Mouse (Mus musculus) heart, embryonic 12.5 days (tissue): ENCODE results near the gene 6430628N08Rik. TPM values are rescaled to one million over a fixed set of nuclear protein-coding genes. Genes with fewer than 3 reads are reported as not detected.
A peak's percentile ranks its signal among the peaks of the same experiment; 100 is the strongest.

Experiments used
- ATAC-seq: fragments of 200-750 bp; cut with Nextera tagmentation; 2 replicates; pipeline ENCODE4 v1.8.0; 2017; ENCODE audit warnings: moderate TSS enrichment, moderate library complexity; ENCODE audit not compliant: insufficient number of reproducible peaks, low FRiP score
- H3K27ac ChIP-seq: fragments of 300-500 bp; sonication (generic); 2 replicates; pipeline ENCODE4 v1.5.1; 2016; ENCODE audit warnings: mild to moderate bottlenecking, moderate library complexity; ENCODE audit not compliant: poor library complexity, severe bottlenecking
- H3K27me3 ChIP-seq: fragments of 300-500 bp; sonication (generic); replicated peaks from 2 replicates; pipeline ENCODE4 v1.6.1; 2016; ENCODE audit warnings: mild to moderate bottlenecking, moderate library complexity
- H3K36me3 ChIP-seq: fragments of 300-500 bp; sonication (generic); 2 replicates; pipeline ENCODE4 v1.6.1; 2016; ENCODE audit warnings: mild to moderate bottlenecking, moderate library complexity
- H3K4me1 ChIP-seq: fragments of 300-500 bp; sonication (generic); replicated peaks from 2 replicates; pipeline ENCODE4 v1.6.1; 2016; ENCODE audit warnings: mild to moderate bottlenecking
- H3K4me2 ChIP-seq: fragments of 300-500 bp; sonication (generic); 2 replicates; pipeline ENCODE4 v1.6.1; 2016; ENCODE audit warnings: mild to moderate bottlenecking, moderate library complexity
- H3K4me3 ChIP-seq: fragments of 300-500 bp; sonication (generic); 2 replicates; pipeline ENCODE4 v1.5.1; 2016; ENCODE audit warnings: mild to moderate bottlenecking
- H3K9ac ChIP-seq: fragments of 300-500 bp; sonication (generic); 2 replicates; pipeline ENCODE4 v1.6.1; 2016; ENCODE audit warnings: mild to moderate bottlenecking, moderate library complexity
- H3K9me3 ChIP-seq: fragments of 300-500 bp; sonication (generic); replicated peaks from 2 replicates; pipeline ENCODE4 v1.6.1; 2016; ENCODE audit warnings: mild to moderate bottlenecking, moderate library complexity
- WGBS: fragments of 180-500 bp; shearing (Covaris S2); methylation state at CpG from one replicate; pipeline ENCODE4 v1.1.7; 2016; 5-methylcytosine and 5-hydroxymethylcytosine counted together
- polyA plus RNA-seq: library from polyadenylated mRNA; unstranded; fragments of >200 nt; fragmentation: Nextera tagmentation; extraction: Ambion mirVana; gene quantifications from 2 replicates; pipeline ENCODE4 v1.2.1, GENCODE M21; 2016

6430628N08Rik gene
- polyA plus RNA-seq, 1 experiment from 2014 or later = not detected

DNA sequence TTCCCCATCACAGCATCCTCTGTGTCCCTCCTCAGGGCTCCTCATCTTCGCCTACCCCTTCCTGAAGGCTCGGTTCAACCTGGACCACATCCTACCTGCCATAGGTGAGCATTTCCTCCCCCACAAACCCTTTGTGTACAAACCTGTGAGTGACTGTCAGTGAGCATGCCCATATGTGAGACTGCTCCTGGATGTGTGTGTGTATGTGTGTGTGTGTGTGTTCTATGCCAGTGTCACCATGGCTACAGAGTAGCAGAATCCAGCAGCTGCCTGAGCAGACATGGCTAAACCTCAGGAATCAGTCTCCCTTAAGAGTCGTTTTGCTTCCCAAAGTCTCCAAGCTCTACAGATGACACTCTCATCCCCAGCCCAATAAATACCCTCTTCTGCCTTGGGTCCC lies 4.6 kb upstream of the 6430628N08Rik start:
- Histone ChIP-seq H3K9me3 (no peaks in the 10 kb centered on the region), H3K36me3 (no peaks in the 10 kb centered on the region), H3K27ac (no peak overlapping the region), H3K4me2 (no peak overlapping the region), H3K27me3 (peaks cover 78% of the 10 kb centered on the region), H3K4me1 (peaks cover 9% of the 10 kb centered on the region; the same call in 1 of the 2 replicates), H3K4me3 (no peak overlapping the region), H3K9ac (no peak overlapping the region)
- 71% methylated on average over 3 of the region's 3 CpGs for WGBS
- ATAC-seq = no peak

DNA sequence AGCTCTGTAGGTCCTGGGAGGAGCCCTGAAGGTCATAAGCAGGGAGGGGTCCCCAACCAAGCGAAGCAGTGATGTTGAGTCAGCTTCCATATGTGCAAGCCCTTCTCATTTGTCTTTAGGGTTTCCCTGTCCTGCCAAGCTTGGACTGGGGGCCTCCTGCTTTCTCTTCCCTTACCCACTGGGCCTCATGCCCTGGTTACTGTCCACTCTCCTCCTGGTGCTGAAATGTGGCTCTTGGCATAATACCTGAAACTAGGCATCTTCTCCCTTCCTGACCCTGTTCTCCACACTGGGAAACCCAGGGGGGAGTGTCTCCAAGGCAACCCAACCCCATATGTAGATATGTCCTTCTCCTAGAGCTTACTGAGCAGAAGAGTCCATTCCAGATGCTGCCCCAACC lies 3.6 kb upstream of the 6430628N08Rik start:
- 50% methylated on average over 1 of the region's 1 CpGs for WGBS
- no peak overlapping the region for H3K27ac ChIP-seq
- peaks cover 10% of the 10 kb centered on the region; the same call in 1 of the 2 replicates for H3K4me1 ChIP-seq
- H3K9me3 ChIP-seq = no peaks in the 10 kb centered on the region
- H3K36me3 ChIP-seq = no peaks in the 10 kb centered on the region
- peaks cover 79% of the 10 kb centered on the region for H3K27me3 ChIP-seq
- ATAC-seq = no peak
- H3K4me2 ChIP-seq = no peak overlapping the region
- H3K9ac ChIP-seq = no peak overlapping the region
- no peak overlapping the region for H3K4me3 ChIP-seq

DNA sequence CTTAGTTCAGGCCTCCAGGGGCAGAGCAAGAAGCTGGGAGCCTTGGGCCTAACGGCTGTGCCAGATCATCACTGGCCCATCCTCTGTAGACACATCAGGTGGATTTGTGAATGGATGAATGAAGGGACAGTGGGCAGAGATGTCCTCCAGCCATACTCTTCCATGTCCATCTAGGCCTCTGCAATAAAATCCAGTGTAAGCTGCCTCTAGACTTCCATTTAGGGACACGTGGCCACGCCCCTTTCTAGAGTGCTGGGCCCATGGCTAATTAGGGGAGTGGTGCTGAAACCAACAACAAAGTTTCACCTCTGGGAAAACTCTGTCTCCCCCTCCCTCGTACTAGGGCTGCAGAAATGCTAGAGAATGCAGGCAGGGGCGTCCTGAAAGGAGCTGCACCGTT lies 399 bp upstream of the 6430628N08Rik start:
- peak overlapping the region; percentile 21 for H3K4me3 ChIP-seq
- H3K4me2 ChIP-seq = peak overlapping the region; percentile 63
- H3K4me1 ChIP-seq = peaks cover 10% of the 10 kb centered on the region; the same call in 1 of the 2 replicates
- no peak overlapping the region; the same call in 1 of the 2 replicates for H3K9ac ChIP-seq
- ATAC-seq = no peak
- WGBS = 11% methylated on average over 6 of the region's 6 CpGs
- peaks cover 82% of the 10 kb centered on the region for H3K27me3 ChIP-seq
- H3K9me3 ChIP-seq = no peaks in the 10 kb centered on the region
- H3K36me3 ChIP-seq = no peaks in the 10 kb centered on the region
- H3K27ac ChIP-seq = no peak overlapping the region

DNA sequence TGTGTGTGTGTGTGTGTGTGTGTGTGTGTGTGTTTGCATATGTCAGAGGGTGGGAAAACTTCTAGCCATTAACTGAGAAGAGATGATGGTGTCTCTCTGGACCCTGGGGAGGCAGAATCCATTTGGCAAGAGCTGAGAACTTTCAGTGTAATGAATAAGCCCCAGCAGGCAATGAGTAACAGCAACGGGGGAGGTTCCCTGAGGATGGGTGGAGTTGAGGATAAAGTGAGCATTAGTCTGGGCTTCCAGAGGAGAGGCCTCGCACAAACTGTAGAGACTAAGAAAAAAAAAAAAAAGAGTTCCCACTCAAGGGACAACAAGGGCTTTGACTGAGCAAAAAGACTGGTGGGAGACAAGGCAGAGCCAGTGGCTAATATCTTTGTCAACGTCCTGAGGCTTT lies 3.8 kb downstream of the 6430628N08Rik start:
- H3K9me3 ChIP-seq = no peaks in the 10 kb centered on the region
- H3K9ac ChIP-seq = no peak overlapping the region
- H3K36me3 ChIP-seq = no peaks in the 10 kb centered on the region
- peaks cover 18% of the 10 kb centered on the region for H3K4me1 ChIP-seq
- H3K27me3 ChIP-seq = peaks cover 89% of the 10 kb centered on the region
- ATAC-seq = no peak
- H3K4me3 ChIP-seq = no peak overlapping the region
- H3K4me2 ChIP-seq = no peak overlapping the region
- 26% methylated on average over 3 of the region's 3 CpGs for WGBS
- no peak overlapping the region for H3K27ac ChIP-seq

DNA sequence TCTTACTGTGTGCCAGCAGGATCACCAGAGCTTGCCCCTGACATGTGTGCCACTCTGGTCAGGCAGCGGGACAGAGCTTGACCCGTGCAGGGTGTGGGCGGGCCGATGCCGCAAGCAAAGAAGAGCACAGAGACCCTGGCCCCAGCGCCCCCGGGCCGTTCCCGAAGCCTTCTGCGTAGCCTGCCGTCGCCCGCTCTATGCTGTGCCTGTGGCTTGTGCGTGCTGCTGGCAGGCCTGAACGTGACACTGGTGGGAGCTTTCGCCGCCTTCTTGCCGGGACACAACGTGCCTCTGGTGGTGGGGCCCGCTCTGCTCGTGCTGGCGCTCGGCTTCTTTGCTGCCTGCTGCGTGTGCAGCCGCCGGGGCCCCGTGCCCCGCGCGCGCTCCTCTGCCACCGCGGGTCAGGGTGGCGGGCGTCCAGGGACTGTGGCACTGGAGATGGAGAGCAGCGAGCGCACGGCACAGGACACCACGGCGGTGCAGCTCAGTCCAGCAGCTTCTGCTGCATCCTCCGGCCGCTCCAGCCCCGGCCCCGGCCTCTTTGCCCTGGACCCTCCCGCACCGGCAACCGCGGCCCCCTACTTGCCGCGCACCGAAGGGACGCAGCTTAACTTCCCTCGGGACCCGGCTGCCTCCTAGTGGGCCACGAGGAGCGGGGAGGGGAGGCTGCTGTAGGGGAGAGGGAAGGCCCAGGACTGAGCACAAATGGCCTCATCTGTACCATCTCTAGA lies 7.6 kb downstream of the 6430628N08Rik start:
- Histone ChIP-seq H3K9me3 (no peaks in the 10 kb centered on the region), H3K9ac (peak overlapping the region; percentile 55), H3K36me3 (no peaks in the 10 kb centered on the region), H3K27ac (no peak overlapping the region), H3K27me3 (peaks cover 88% of the 10 kb centered on the region), H3K4me3 (peak overlapping the region; percentile 50), H3K4me1 (peaks cover 8% of the 10 kb centered on the region), H3K4me2 (peak overlapping the region; percentile 91)
- under 1% methylated on average over 56 of the region's 56 CpGs for WGBS
- peak; percentile 46; the same call in 1 of the 2 replicates for ATAC-seq

DNA sequence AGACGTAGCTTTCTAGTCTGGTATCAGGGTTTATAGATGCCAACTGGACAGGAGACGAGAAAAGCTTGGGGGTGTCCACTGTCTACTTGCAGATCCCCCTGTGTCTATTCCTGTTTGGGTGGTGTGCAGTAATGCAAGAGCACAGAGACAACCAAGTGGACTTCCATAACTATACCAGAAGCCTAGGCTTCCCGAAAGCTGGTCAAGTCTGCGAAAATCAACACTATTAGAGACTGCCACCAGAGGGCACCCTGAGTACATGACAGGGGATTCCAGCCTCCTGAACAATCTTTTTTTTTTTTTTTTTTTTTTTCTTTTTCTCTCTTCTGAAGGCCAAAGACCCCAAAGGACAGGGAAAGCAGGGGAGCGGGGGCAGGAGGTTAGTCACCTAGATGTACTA lies 12.4 kb downstream of the 6430628N08Rik start:
- Histone ChIP-seq H3K27ac (no peak overlapping the region), H3K4me2 (no peak overlapping the region), H3K4me1 (peaks cover 6% of the 10 kb centered on the region), H3K9ac (no peak overlapping the region), H3K4me3 (no peak overlapping the region), H3K36me3 (no peaks in the 10 kb centered on the region), H3K27me3 (peaks cover 96% of the 10 kb centered on the region), H3K9me3 (no peaks in the 10 kb centered on the region)
- 17% methylated on average over 5 of the region's 5 CpGs for whole genome bisulfite sequencing
- no peak for ATAC-seq

DNA sequence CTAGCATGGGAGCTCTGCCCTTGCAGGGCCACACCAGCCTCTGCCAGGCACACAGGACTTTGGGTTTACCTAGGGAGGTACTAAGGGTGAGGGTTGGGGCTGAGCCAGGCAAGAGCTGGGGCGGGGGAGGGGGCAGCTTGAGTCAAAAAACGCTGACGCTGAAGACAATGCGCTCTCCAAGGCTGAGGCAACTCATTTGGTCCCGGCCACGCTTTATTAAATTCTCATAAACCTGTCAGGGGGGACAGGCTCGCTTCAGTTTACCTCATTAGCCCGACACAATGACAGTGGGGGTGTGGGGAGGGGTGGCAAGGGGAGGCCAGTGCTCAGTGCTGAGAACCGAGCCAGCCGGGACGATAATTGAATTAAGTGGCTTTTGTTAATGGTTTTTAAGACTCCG lies 13.9 kb downstream of the 6430628N08Rik start:
- H3K4me1 ChIP-seq = 0 out of 2 replicates have a peak, but pooled peaks cover 2% of the 10 kb centered on the region
- no peak overlapping the region for H3K9ac ChIP-seq
- H3K4me2 ChIP-seq = no peak overlapping the region
- H3K9me3 ChIP-seq = no peaks in the 10 kb centered on the region
- H3K36me3 ChIP-seq = no peaks in the 10 kb centered on the region
- ATAC-seq = no peak
- H3K4me3 ChIP-seq = no peak overlapping the region
- H3K27ac ChIP-seq = no peak overlapping the region
- peaks cover 96% of the 10 kb centered on the region for H3K27me3 ChIP-seq
- 13% methylated on average over 12 of the region's 12 CpGs for WGBS

DNA sequence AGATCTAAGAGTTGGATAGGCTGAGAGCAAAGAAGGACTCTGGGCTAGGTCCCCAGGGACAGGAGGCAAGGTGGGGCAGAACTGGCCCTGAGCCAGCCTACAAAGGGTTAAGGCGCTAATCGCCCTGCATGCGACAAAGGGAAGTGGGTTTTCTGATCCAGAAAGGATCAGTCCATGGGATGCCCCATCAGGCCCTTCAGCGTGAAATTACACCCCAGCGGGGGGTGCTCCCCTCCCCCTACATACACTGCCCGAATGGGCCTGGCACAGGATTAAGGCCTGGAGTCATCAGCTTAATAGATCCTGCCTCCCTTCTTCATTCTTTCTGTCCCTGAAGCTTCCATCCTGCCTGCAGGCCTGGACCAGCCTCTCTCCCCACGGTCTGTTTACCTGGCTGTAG lies 15.2 kb downstream of the 6430628N08Rik start:
- WGBS = 10% methylated on average over 7 of the region's 7 CpGs
- Histone ChIP-seq H3K27me3 (peaks cover 87% of the 10 kb centered on the region), H3K36me3 (no peaks in the 10 kb centered on the region), H3K4me3 (no peak overlapping the region), H3K4me1 (0 out of 2 replicates have a peak, but pooled peaks cover 2% of the 10 kb centered on the region), H3K4me2 (no peak overlapping the region), H3K27ac (no peak overlapping the region), H3K9ac (no peak overlapping the region), H3K9me3 (no peaks in the 10 kb centered on the region)
- ATAC-seq = no peak

DNA sequence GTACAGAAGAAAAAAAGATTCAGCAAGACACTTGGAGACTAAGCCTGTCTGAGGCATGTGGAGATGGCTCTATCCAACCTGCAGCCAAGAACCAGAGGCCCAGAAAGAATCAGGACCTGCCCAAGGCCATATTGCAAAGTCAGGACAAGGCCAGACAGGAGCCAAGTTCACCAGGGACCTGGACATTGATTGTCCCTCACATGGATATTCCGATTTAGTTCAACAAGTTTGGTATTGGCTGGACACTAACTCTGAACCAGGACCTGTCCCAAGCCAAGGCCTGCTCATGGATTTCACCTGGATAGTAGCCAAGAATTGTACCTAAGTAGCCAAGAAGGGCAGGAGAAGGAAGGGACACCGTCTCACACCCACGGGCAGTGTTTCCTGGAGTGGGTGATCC lies 16.3 kb downstream of the 6430628N08Rik start:
- Histone ChIP-seq H3K4me3 (no peak overlapping the region), H3K27me3 (peaks cover 88% of the 10 kb centered on the region), H3K4me2 (no peak overlapping the region), H3K9me3 (no peaks in the 10 kb centered on the region), H3K9ac (no peak overlapping the region), H3K4me1 (0 out of 2 replicates have a peak, but pooled peaks cover 2% of the 10 kb centered on the region), H3K27ac (no peak overlapping the region), H3K36me3 (no peaks in the 10 kb centered on the region)
- WGBS = 76% methylated on average over 3 of the region's 3 CpGs
- no peak for ATAC-seq

DNA sequence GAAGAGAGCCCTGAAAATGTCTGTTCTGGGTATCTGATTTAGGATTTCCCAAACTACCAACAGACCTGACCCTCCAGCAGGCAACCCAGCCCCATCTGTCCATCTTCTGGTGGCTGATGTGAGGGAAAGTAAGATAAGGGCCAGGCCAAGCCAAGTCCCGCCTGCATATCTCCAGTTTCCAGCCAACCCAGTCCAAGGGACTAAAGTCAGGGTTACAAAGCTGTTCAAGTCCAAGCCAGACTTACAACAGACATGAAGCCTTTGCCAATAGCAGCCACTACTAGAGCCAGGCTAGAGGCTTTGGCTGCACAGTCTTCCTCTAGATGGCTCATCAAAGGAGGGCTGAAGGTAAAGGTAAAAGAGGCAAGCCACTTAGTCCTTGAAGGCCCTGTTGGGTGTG lies 17.5 kb downstream of the 6430628N08Rik start:
- no peaks in the 10 kb centered on the region for H3K9me3 ChIP-seq
- H3K36me3 ChIP-seq = no peaks in the 10 kb centered on the region
- H3K9ac ChIP-seq = no peak overlapping the region
- ATAC-seq = no peak
- no peak overlapping the region for H3K27ac ChIP-seq
- WGBS = 23% methylated on average over 1 of the region's 1 CpGs
- H3K4me3 ChIP-seq = no peak overlapping the region
- peaks cover 89% of the 10 kb centered on the region for H3K27me3 ChIP-seq
- H3K4me1 ChIP-seq = 0 out of 2 replicates have a peak, but pooled peaks cover 2% of the 10 kb centered on the region
- H3K4me2 ChIP-seq = no peak overlapping the region

DNA sequence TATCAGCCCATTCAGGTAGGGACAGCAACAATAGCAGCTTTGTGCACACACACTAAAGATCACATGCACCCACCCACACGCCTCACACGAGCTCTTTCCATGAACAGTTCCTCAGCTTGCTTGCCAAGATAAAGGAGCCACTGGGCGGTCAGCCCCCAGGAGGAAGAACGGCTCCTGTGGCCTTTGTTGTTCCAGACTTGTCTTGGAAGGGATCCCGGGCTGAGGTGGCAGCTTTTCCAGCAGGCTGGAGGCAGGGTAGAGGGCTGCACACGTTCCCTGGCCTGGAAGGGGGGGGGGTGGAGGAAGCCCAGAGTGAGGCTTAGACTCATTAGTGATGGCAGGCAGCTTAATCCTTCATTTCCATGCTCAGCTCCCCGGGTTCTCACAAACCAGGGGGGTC lies 18.2 kb downstream of the 6430628N08Rik start:
- Histone ChIP-seq H3K27me3 (peaks cover 89% of the 10 kb centered on the region), H3K4me2 (no peak overlapping the region), H3K9ac (no peak overlapping the region), H3K36me3 (no peaks in the 10 kb centered on the region), H3K4me3 (no peak overlapping the region), H3K4me1 (0 out of 2 replicates have a peak, but pooled peaks cover 2% of the 10 kb centered on the region), H3K9me3 (no peaks in the 10 kb centered on the region), H3K27ac (no peak overlapping the region)
- ATAC-seq = peak; percentile 73
- 11% methylated on average over 7 of the region's 7 CpGs for WGBS
